Mouse (Mus musculus): ENCODE results near the gene Agbl4.

Agbl4 gene

DNA sequence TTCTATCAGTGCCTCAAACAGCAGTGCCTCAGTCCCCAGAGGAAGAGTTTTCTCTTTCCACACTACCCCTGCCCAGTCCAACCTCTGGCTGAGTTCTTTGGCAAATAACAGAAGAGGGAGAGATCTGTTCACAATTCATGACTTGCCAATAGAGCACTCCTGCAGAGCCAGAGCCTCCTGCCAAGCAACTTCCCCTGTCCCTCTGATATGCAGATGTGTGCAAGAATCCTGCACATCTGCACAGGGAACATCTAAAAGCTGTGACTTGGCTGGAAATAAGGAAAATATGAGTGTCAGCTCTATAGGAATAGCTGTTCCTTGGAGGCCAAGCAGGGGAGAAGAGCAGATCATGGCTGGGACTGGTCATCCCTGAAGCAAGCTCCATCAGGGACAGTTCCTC, 993.3 kb downstream of the Agbl4 start:
- no peak for DNase-seq (ENCODE audit: low spot score in 2 of 2)

DNA sequence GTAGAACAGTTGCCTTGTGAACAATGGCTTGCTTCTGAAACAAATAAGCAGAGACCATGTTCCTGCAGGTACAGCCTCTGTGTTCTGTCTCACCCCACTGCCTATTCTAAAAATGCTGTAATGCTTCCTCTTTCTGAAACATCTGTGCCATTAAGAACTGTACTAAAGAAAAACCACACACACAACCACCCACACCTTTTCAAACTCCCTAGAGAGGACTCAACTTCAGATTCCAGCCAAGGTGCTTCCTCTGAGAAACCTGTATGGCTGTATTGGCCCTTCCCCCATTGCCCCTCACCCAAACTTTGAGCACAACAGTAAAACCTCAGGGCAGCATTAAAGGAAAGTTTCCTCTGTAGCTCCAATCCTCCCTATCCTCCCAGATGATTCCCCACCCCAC, 1002.3 kb downstream of the Agbl4 start:
- no peak for DNase-seq (ENCODE audit: low spot score in 2 of 2)

DNA sequence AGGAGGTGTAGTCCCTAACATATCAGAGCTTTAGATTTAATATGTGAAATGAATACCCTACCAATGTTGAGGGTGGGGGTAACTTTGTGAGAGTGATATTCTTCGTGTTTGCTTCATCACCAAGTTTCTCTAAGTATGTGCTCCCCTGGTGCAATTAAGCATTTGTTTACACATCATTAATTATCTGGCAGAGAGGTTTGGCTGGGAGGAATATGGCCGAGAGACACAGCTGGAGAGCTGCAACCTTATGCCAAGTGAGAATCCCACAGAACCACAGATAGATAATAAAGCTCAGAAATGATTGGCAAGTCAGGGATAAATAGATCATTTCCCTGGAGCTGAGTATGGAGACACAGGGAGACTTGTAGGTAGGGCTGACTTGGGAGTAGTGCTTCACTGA, 1003.2 kb downstream of the Agbl4 start:
- DNase-seq (ENCODE audit: low spot score in 2 of 2), result no peak

DNA sequence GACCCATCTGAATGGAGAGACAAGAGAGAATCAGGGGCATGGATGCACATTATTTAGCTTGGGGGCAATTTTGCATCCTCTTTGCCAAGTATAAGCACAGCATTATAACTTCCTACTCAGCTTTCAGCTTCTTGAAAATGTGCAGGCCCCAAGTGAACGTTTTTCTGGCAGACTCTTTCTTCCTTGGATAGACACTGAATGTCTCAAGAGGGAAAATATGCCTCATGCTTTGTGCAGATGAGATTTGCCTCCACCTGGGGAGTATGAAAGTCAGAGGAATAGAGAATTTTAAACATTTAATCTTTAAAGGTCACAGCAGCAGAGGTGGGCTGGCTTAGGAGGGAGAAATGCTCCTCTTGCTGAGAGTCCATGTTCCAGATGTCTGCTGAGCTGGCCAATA, 1005.8 kb downstream of the Agbl4 start:
- peak in 1 of 2 experiments; percentile 17 for DNase-seq (ENCODE audit: low spot score in 2 of 2)

DNA sequence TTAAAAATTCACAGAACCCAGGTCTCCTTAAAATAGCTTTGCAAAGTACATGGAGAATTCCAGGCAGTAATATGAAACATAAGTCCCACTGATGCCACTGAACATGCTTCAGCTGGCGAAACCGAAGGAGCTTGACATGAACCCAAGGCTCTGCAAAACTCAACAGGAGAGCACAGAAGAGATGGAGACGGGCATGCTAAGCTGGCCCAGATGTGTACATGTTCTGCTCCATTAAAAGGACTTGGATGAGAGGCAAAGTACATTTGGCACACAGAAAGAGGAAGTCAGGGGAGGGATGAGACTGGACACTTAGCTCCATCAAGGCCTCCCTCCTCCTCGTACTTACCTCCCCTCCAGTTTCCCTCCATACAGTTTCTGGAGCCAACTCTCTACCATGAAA, 1013.3 kb downstream of the Agbl4 start:
- no peak for DNase-seq (ENCODE audit: low spot score in 2 of 2)

DNA sequence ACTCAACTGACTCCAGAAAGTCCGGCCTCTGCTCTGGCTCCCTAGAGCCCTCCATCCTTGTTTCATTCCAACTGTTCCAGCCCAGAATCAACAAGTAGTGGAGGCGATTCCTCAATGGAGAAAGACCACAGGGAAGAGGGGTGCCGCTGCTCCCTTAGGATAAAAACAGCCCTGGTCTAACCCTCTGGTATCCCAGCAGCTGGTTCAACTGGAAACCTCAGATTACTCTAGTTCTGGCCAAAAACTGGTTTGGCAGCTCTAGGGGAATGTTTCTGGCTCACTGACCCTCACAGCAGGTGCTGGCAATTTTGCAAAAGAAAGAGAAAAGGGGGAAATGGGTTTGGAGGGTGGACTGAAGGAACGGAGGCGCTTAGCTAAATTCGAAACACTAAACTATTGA, 1016.9 kb downstream of the Agbl4 start:
- DNase-seq (ENCODE audit: low spot score in 2 of 2), result no peak

DNA sequence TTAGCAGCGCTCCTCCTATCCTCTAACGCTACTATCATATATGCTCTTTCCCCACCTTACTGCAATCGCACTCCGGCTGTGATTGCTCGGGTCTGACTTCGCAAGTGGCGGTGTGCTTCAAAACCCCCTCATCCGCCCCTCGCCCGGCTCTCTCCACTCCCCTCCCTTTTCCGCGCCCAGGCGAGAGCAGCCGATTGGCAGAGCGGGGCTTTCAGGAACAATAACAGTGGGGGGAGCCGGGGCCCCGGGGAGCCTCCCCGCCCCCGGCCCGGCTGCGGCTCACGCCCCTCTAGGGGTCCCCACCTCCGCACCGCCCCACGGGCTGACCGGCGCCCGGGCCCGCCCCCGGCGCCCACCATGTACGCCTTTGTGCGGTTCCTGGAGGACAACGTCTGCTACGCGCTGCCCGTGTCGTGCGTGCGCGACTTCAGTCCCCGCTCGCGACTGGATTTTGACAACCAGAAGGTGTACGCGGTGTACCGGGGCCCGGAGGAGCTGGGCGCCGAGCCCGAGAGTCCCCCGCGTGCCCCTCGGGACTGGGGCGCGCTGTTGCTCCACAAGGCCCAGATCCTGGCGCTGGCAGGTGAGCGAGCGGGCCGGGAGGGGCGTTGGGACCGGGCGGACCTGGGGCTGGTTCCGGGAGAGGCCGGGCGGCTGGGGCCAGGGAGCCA, 1017.5 kb downstream of the Agbl4 start, which contains the start of gene Bend5:
Bend5 (plus strand) TSS at position 189 of the 671 bp plus-strand sequence.
- peak; percentile 66 to 78 for DNase-seq (ENCODE audit: low spot score in 2 of 2)

DNA sequence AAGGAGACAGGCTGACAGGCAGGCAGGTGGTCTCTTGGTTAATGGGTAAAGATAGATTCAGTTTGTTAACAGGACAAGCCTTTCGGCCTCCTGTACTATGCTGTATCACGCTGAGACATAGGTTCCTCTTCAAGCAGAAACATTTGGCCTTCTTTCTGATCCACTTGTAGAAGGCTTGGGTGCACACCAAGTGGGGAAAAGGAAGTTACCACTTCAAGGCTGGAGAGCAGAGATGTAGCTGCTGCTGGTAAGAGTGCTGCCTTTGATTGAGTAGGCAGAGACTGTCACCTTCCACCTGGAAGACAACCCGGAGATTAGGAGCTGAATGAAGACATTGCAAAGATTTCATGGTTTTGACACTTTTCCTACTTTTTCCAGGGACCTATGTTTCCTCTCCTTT, 1018.7 kb downstream of the Agbl4 start:
- no peak for DNase-seq (ENCODE audit: low spot score in 2 of 2)

DNA sequence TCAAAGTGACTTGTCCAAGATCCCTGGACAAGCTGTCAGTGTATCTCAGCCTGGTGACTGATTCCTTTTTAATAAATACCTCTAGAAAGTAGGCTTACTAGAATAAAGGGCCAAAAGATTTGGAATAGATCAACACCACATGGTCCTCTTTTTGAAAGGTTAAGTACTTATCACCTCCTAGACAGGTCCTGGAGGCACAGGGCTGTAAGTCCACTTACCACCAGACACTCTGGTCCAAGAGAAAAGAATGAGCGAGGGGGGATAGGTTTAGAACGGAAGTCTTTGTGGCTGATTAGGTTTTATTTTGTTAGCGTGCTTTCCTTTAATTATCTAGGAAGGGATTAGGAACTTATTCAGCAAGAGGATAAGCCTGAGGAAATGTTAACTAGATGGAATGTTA, 1019.1 kb downstream of the Agbl4 start:
- DNase-seq (ENCODE audit: low spot score in 2 of 2), result no peak

DNA sequence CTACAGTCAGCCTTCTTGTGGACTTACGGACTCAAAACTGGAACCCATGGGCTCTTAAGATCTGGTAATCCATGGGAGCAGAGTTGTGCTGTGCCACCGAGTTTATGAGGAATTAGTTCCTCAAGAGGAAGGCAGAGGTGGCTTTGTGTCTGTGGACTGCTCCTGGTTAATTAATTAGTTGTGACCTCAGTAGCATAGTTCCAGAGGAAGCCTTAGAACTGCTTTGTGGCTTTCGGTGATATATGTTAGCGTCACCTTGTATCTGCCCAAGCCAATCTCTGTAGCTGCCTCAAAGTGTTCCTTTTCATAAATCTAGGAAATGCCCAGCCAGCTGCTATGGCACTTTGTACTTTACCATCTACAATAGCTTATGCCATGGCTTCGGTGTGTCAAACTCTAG, 1020.3 kb downstream of the Agbl4 start:
- no peak for DNase-seq (ENCODE audit: low spot score in 2 of 2)

DNA sequence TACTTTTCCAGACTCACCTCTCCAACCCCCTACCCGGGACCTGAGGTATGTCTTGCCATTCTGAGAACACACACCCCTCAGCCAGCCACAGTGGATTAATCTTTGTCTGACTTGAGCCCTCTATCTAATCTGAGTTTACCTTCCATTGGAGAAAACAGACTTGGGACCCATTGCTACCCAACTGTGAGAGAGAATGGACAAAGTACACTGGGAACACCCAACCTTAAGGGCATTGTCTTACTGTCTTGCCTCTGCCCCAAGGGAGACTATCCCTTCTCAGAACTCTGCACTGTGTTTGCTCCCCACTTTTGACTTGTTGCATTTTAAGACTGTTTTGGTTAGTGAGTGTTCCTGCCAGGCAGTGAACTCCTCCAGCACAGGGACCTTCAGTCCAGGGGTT, 1022.0 kb downstream of the Agbl4 start:
- no peak for DNase-seq (ENCODE audit: low spot score in 2 of 2)

DNA sequence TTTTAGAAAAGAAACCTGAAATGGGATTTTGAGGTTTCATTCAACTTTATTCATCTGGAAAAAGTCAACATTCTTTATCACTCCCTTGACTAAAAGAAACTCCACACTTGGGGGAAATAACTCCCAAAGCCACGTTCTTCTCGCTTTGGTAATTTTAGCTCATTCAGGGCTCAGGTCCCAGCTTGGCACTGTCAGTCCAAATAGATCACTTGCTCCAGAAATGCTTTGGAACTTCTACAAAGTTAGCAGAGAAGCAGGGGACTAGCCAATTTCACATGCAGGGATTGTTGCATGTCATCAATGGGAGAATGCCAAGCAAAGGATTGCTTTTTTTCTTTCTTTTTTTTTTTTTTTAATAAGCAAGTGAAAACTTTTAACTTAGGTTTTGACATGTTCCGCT, 1022.6 kb downstream of the Agbl4 start:
- no peak for DNase-seq (ENCODE audit: low spot score in 2 of 2)

DNA sequence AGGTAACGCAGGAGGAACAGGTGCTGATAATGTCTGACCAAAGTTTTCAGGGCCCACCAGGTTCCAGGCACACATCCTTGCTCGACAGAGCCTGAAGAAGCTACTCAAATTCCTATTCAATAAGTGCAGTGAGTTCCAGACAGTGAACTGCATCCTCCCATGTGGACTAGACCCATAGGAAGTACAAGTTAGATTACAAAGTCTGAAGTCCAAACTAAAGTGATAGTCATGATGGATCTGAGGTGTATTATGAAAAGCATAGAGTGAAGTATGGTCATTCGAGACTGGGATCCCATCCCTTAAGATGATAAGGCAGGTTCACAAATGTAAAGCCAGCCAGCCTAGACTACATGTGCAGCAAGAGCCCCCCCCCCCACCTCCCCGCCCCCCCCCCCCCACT, 1023.5 kb downstream of the Agbl4 start:
- DNase-seq (ENCODE audit: low spot score in 2 of 2), result no peak

DNA sequence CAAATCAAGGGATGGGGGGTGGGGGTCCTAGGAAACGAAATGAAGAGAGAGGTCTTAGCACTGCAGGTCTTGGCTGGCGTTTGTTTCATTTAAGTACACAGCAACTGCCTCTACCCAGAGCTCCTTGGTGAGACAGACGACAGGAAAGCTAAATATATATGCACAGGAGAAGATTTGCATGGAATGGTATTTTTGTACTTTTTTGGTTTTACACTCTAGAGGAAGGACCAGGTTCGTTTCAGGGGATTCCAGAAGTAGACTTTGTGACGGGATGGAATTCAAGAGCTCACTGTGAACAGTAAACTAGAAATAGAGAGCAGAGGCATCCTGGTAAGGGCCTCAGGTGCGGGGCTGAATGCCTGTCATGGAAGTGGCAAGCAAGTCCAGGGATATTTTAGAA, 1024.3 kb downstream of the Agbl4 start:
- DNase-seq (ENCODE audit: low spot score in 2 of 2), result no peak

DNA sequence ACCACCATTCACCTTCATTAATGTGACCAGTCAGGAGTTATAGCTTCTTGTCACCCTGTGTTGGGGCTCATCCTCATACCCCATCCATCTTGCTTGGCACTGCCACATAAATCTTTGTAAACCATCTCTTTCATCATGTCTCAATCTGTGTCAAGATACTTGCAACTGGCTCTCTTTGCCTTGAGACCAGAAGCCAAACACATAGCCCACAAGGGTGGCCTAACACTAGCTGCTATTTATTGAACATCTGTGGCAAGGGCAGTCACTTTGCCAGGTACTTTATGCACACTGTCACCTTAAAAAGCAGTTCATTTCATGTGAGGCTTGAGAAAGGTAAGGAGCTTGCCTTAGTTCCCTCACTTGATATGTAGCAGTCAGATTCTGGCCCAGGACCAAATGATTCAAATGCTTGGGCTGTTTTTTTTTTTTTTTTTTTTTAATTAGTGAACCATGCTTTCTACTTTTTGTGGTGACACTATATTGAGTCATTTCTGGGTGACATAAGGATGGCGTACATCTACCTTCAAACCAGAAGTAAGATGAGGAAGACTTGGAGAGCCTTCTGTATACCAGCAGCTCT, 1027.0 kb downstream of the Agbl4 start:
- DNase-seq (ENCODE audit: low spot score in 2 of 2), result no peak

DNA sequence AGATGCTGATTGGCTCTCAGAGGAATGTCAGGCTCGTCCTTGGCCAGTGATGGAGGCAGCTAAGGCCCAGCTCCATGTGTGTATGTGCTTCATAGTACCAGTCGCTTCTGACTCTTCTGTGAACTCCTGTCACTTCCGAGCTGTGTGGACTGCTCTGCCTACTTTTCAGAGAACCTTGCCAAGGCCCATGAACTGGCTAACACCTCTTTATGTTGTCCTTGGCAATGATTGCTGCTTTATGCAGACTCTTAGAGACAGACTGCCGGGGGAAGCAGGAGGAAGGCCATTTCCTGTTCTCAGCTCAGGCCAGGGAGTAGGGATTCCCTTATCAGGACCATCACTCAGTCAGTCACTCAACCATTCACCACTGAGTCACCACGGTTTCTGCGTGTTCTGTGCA, 1027.7 kb downstream of the Agbl4 start:
- DNase-seq (ENCODE audit: low spot score in 2 of 2), result no peak

DNA sequence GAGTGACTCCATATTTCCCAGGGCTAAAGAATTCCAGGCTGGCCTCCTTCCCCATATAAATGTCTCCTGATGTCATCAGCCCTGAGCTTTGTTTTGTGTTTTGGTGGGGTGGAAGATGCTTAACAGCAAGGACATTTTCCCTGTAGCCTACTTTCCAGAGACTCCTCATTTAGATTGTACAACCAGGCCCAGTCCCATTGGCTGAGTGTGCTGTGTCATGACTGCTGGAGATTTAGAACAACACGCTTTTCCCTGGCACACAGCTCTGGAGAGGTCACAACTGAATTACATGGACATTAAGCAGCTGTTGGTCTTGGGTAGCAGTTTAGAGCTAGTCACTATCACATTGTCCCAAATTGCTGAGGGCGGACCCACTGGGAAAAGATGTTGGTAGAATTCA, 1033.7 kb downstream of the Agbl4 start:
- DNase-seq (ENCODE audit: low spot score in 2 of 2), result no peak

DNA sequence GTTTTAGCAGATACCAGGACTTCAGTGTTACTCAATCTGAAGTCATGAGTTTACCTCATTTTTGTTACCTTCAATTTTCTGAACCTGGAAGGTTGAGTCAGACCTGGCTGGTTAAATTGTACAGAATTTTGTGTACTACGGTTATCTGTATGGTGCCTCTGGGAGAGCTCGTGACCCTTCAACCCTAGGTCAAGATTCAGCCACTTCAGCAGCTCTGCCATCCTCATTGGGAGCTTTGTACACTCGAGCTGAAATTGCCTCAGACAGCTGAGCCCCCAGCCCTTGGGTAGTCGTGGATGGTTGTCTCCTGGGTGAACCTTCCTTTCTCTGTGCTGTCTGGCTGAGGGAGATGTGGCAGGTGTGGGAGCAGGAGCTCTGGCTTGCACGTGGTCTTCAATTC, 1034.6 kb downstream of the Agbl4 start:
- no peak for DNase-seq (ENCODE audit: low spot score in 2 of 2)

DNA sequence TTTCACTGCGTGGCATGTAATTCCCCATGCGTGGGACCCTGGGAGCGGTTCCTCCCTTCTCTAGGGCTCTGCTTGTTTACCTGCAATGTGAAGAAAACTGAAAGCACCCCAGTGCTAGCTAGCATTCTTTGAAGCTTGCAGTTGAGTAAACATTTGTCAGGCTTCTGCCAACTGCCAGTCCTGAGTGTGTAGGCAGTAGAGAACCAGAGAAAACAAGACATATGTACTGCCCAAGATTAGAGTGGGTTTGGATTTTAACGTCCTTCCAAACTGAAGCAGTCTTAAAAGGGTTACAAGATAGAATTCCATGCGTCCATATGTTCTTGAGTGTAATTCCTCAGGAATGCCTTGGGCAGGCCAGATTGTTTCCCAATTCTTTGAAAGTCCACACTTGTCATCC, 1035.0 kb downstream of the Agbl4 start:
- DNase-seq (ENCODE audit: low spot score in 2 of 2), result no peak

DNA sequence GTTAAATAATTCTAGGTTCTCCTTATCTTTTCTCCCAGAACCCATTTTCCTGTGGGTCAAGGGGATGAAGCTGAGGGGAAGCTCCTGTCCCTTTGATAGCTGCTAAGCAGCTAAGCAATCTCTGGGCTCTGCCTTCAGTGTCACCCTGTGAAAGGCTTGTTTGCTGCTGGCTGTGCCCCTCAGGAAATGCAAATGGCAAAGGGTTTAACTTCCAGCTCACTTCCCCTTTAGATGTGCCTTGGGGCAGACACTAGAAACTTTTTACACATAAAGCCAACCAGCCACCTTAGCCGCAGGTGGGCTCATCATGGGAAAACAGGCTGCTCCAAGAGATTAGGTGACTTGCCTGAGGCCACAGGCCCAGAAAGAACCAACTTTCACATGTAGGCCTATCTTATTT, 1044.2 kb downstream of the Agbl4 start:
- no peak for DNase-seq (ENCODE audit: low spot score in 2 of 2)

DNA sequence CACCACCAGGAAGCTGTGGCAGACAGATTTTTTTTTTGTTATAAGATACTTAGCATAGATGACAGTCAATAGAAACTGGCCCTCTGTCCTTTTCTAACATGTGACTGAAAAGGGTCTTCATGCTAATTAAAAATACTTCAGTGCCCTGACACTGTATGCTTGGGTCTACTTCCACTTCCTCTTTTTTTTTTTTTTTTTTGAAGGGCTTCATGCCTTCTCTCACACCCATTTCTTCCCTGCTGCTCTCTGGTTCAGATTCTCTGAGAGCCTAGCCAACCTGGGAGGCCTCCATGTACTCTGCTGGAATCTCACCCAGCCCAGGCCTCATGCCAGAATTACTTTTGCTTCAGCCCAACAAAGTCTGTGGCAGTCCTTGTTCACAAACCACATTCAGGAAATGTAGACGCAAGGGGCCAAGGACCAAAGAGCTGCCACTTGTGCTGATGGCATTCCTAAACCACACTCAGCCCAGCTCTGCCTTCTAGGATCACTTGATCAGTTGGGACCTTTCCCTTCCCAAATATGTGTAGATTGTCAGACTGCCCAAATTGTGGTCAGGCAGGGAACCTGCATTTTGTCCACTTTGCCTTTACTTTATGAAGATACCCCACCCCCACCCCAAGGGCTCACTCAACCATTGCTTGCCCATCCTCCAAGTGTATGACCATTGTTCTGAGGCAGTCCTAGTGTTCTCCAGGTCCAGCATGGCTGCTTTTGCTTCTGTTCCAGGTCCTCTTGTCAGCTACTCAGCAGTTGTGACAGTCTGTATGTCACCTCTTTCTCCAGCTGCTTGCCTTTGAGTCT, 1045.2 kb downstream of the Agbl4 start:
- DNase-seq (ENCODE audit: low spot score in 2 of 2), result peak; percentile 45 to 57

DNA sequence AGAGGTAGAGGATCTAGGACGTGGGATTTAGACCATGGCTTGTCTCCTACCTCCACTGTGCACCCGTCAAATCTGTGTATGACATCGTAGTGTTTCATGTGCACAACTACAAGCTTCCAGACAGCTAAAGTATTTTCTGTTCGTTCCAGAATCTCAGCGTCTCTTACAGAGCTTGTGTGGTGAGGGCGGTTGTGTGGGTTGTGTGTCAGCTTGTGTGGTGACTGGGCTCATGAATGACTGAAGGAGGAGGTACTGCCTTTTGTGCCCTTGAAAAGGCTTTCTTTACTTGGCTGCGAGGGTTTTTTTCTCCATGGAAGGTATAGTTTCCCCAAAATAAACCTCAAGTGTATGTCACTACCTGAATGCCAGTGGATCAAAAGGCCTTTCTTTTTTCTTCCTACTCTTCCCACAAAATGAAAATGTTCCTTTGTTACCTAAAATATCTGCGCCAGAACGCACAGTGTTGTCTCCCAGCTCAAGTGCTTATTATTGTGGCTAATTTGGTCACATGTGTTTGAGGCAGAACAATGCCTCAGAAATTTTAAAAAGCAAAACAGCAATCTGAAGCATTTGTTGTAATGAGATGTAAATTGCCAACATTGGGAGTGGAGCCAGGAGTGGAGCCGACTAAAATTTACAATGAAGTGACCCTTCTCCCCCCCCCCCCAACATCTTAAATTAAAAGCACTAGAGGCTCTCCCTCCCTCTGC, 1046.6 kb downstream of the Agbl4 start:
- DNase-seq (ENCODE audit: low spot score in 2 of 2), result peak; percentile 49 to 55
